Mouse (Mus musculus) ovary, postnatal 10 days (tissue): Measurements from ENCODE around the gene Dnmt3l.
A peak's percentile ranks its signal among the peaks of the same experiment; 100 is the strongest.
"Not testable (repeated sequence)": the region's sequence is repeated elsewhere in the genome, so short reads cannot be mapped to it uniquely, and the experiment has no call there.

Experiments
- DNase-seq: peaks from one replicate; pipeline ENCODE4 v3.0.0; 2022; ENCODE audit warnings: low spot score

Gene Dnmt3l

GRCm38 (mm10) chr10:78041647-78042046, at the start of gene Dnmt3l:
TSS of gene Dnmt3l (plus strand) at chr10:78041947.
- no peak for DNase-seq

- no peak for DNase-seq
These were observed 46.1 kb upstream of the Dnmt3l start for GRCm38 (mm10) chr10:77995639-77996038.

- no peak for DNase-seq
These were observed 41.5 kb upstream of the Dnmt3l start for GRCm38 (mm10) chr10:78000200-78000599.

GRCm38 (mm10) chr10:78001796-78002195, 40.0 kb upstream of the Dnmt3l start:
- DNase-seq = no peak

- no peak for DNase-seq
These were observed 39.4 kb upstream of the Dnmt3l start for GRCm38 (mm10) chr10:78002316-78002715.

- no peak for DNase-seq
These were observed 37.2 kb upstream of the Dnmt3l start for GRCm38 (mm10) chr10:78004479-78005100.

GRCm38 (mm10) chr10:78005791-78006438, 35.8 kb upstream of the Dnmt3l start:
- no peak for DNase-seq

- no peak for DNase-seq
These were observed 34.5 kb upstream of the Dnmt3l start for GRCm38 (mm10) chr10:78007203-78007602.

- no peak for DNase-seq
These were observed 33.6 kb upstream of the Dnmt3l start for GRCm38 (mm10) chr10:78008169-78008568.

- peak; percentile 84 for DNase-seq
These were observed 32.4 kb upstream of the Dnmt3l start for GRCm38 (mm10) chr10:78009184-78009944.

- DNase-seq = no peak
These were observed 31.8 kb upstream of the Dnmt3l start, which contains the start of gene Pfkl for GRCm38 (mm10) chr10:78009945-78010293. TSS of gene Pfkl (minus strand) at chr10:78010083.

- DNase-seq = no peak
These were observed 31.4 kb upstream of the Dnmt3l start for GRCm38 (mm10) chr10:78010335-78010734.

GRCm38 (mm10) chr10:78011116-78011515, 30.6 kb upstream of the Dnmt3l start:
- not testable (repeated sequence) for DNase-seq

- DNase-seq = no peak
These were observed 28.9 kb upstream of the Dnmt3l start for GRCm38 (mm10) chr10:78012661-78013495.

- DNase-seq = no peak
These were observed 26.3 kb upstream of the Dnmt3l start for GRCm38 (mm10) chr10:78015489-78015888.

- DNase-seq = no peak
These were observed 25.4 kb upstream of the Dnmt3l start for GRCm38 (mm10) chr10:78016366-78016765.

- peak; percentile 58 for DNase-seq
These were observed 22.9 kb upstream of the Dnmt3l start for GRCm38 (mm10) chr10:78018797-78019203.

GRCm38 (mm10) chr10:78019291-78019690, 22.5 kb upstream of the Dnmt3l start:
- no peak for DNase-seq

GRCm38 (mm10) chr10:78019984-78020383, 21.8 kb upstream of the Dnmt3l start:
- not testable (repeated sequence) for DNase-seq

- not testable (repeated sequence) for DNase-seq
These were observed 16.3 kb upstream of the Dnmt3l start for GRCm38 (mm10) chr10:78025453-78025852.

- DNase-seq = peak; percentile 46
These were observed 13.6 kb upstream of the Dnmt3l start for GRCm38 (mm10) chr10:78028129-78028528.

- DNase-seq = no peak
These were observed 12.7 kb upstream of the Dnmt3l start for GRCm38 (mm10) chr10:78029080-78029479.
